Mouse (Mus musculus) heart, embryonic 11.5 days (tissue): ENCODE results near the gene Neu2. TPM values are rescaled to one million over a fixed set of nuclear protein-coding genes. Genes with fewer than 3 reads are reported as not detected.

Experiments used
- ATAC-seq: fragments of 200-750 bp; cut with Nextera tagmentation; replicated peaks from 2 replicates; pipeline ENCODE4 v1.8.0; 2017; ENCODE audit warnings: moderate library complexity; ENCODE audit not compliant: insufficient number of reproducible peaks, low FRiP score, low TSS enrichment
- H3K27ac ChIP-seq: fragments of 300-500 bp; sonication (generic); 2 replicates; pipeline ENCODE4 v1.5.1; 2014; ENCODE audit warnings: mild to moderate bottlenecking, low read depth, low read length
- H3K27me3 ChIP-seq: fragments of 300-500 bp; sonication (generic); 2 replicates; pipeline ENCODE4 v1.6.1; 2014; ENCODE audit warnings: mild to moderate bottlenecking, low read length, mixed read lengths; ENCODE audit not compliant: control insufficient read depth, insufficient read depth
- H3K36me3 ChIP-seq: fragments of 300-500 bp; sonication (generic); 2 replicates; pipeline ENCODE4 v1.6.1; 2014; ENCODE audit warnings: mild to moderate bottlenecking, low read length, moderate library complexity, mixed read lengths; ENCODE audit not compliant: control insufficient read depth, insufficient read depth
- H3K4me1 ChIP-seq: fragments of 300-500 bp; sonication (generic); 2 replicates; pipeline ENCODE4 v1.6.1; 2014; ENCODE audit warnings: low read length; ENCODE audit not compliant: control insufficient read depth, insufficient read depth
- H3K4me2 ChIP-seq: fragments of 300-500 bp; sonication (generic); 2 replicates; pipeline ENCODE4 v1.6.1; 2014; ENCODE audit warnings: mild to moderate bottlenecking, moderate library complexity
- H3K4me3 ChIP-seq: fragments of 300-500 bp; sonication (generic); 2 replicates; pipeline ENCODE4 v1.5.1; 2014; ENCODE audit warnings: low read depth, low read length
- H3K9ac ChIP-seq: fragments of 300-500 bp; sonication (generic); 2 replicates; pipeline ENCODE4 v1.6.1; 2014; ENCODE audit warnings: mild to moderate bottlenecking, low read depth, low read length, moderate library complexity
- H3K9me3 ChIP-seq: fragments of 300-500 bp; sonication (generic); replicated peaks from 2 replicates; pipeline ENCODE4 v1.6.1; 2016; ENCODE audit warnings: low read length; ENCODE audit not compliant: control insufficient read depth
- WGBS: fragments of 180-500 bp; shearing (Covaris S2); extraction: QIAGEN DNeasy Blood & Tissue Kit; methylation state at CpG from one replicate; pipeline ENCODE4 v1.1.7; 2014; ENCODE audit not compliant: insufficient replicate concordance; 5-methylcytosine and 5-hydroxymethylcytosine counted together
- polyA plus RNA-seq: library from polyadenylated mRNA; unstranded; fragments of >200 nt; fragmentation: Nextera tagmentation; extraction: Ambion mirVana; gene quantifications from 2 replicates; pipeline ENCODE4 v1.2.1, GENCODE M21; 2014

The Neu2 gene
- polyA plus RNA-seq, 1 experiment from 2014 or later, result not detected

DNA sequence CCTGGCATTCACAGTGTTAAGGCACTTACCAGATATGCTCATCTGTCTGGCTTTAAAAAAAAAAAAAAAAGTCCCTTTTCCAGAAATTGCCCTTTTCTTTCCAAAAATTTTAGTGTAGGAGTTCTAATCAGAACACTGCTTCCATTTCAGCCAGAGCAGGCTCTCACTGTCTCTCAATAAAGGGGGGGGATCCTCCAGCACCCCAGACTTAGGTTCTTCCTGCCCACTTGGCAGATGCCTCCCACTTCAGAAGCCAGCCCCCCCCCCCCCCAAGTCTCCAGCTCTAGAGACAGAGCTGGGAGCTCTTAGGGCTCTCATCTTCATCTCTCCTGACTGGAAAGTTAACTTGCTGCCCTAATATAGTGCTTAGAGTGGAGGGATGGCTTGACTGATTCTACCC, 10.8 kb downstream of the Neu2 start:
- no peak overlapping the region for H3K27ac ChIP-seq
- H3K9me3 ChIP-seq, result no peaks in the 10 kb centered on the region
- no peaks in the 10 kb centered on the region for H3K36me3 ChIP-seq
- H3K9ac ChIP-seq, result no peak overlapping the region
- H3K4me3 ChIP-seq, result no peak overlapping the region
- H3K27me3 ChIP-seq, result no peaks in the 10 kb centered on the region
- H3K4me2 ChIP-seq, result peak overlapping the region; percentile 25; the same call in 1 of the 2 replicates
- no peaks in the 10 kb centered on the region for H3K4me1 ChIP-seq
- no peak for ATAC-seq

GRCm38 (mm10) chr1:87521523-87521922, 11.8 kb downstream of the Neu2 start:
- no peaks in the 10 kb centered on the region for H3K4me1 ChIP-seq
- no peak for ATAC-seq
- WGBS, result 55% methylated on average over 1 of the region's 1 CpGs
- no peak overlapping the region for H3K27ac ChIP-seq
- H3K9me3 ChIP-seq, result no peaks in the 10 kb centered on the region
- no peak overlapping the region for H3K4me2 ChIP-seq
- no peaks in the 10 kb centered on the region for H3K27me3 ChIP-seq
- no peak overlapping the region for H3K9ac ChIP-seq
- no peak overlapping the region for H3K4me3 ChIP-seq
- H3K36me3 ChIP-seq, result no peaks in the 10 kb centered on the region

GRCm38 (mm10) chr1:87525041-87525440, 15.4 kb downstream of the Neu2 start:
- H3K4me2 ChIP-seq, result no peak overlapping the region
- no peak for ATAC-seq
- H3K4me1 ChIP-seq, result no peaks in the 10 kb centered on the region
- no peak overlapping the region for H3K27ac ChIP-seq
- H3K27me3 ChIP-seq, result no peaks in the 10 kb centered on the region
- no peak overlapping the region for H3K9ac ChIP-seq
- no peaks in the 10 kb centered on the region for H3K36me3 ChIP-seq
- no peaks in the 10 kb centered on the region for H3K9me3 ChIP-seq
- H3K4me3 ChIP-seq, result no peak overlapping the region
- WGBS, result 83% methylated on average over 7 of the region's 7 CpGs

GRCm38 (mm10) chr1:87527191-87527590, 17.5 kb downstream of the Neu2 start:
- no peak overlapping the region for H3K27ac ChIP-seq
- H3K4me2 ChIP-seq, result no peak overlapping the region
- no peaks in the 10 kb centered on the region for H3K4me1 ChIP-seq
- no peaks in the 10 kb centered on the region for H3K9me3 ChIP-seq
- H3K27me3 ChIP-seq, result no peaks in the 10 kb centered on the region
- no peaks in the 10 kb centered on the region for H3K36me3 ChIP-seq
- WGBS, result 80% methylated on average over 9 of the region's 9 CpGs
- no peak overlapping the region for H3K4me3 ChIP-seq
- ATAC-seq, result no peak
- no peak overlapping the region for H3K9ac ChIP-seq

GRCm38 (mm10) chr1:87532346-87532745, 22.7 kb downstream of the Neu2 start:
- H3K4me1 ChIP-seq, result no peaks in the 10 kb centered on the region
- H3K9me3 ChIP-seq, result no peaks in the 10 kb centered on the region
- H3K4me3 ChIP-seq, result no peak overlapping the region
- ATAC-seq, result no peak
- H3K27ac ChIP-seq, result no peak overlapping the region
- H3K4me2 ChIP-seq, result no peak overlapping the region
- no peak overlapping the region for H3K9ac ChIP-seq
- H3K36me3 ChIP-seq, result no peaks in the 10 kb centered on the region
- WGBS, result 50% methylated on average over 4 of the region's 4 CpGs
- no peaks in the 10 kb centered on the region for H3K27me3 ChIP-seq

DNA sequence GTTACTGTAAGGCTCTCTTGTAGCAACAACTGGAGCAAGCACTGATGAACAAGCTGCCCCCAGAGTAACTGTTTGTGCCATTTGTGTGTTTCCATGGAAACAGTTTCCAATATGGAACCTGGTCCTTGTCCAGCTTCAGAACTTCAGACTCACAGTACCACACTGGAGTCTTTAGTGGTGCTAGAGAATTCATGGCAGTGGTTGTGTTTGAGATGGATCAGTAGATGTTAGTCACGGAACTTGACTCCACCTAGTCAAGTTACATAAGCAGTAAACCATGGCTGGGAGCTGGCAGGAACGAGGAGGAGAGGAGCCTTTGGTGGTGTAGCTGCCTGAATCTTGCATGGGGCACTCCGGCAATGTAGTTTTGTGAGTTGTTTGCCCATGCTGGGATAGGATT, 24.4 kb downstream of the Neu2 start:
- no peak overlapping the region for H3K4me3 ChIP-seq
- no peaks in the 10 kb centered on the region for H3K27me3 ChIP-seq
- no peak overlapping the region for H3K27ac ChIP-seq
- H3K9me3 ChIP-seq, result no peaks in the 10 kb centered on the region
- H3K9ac ChIP-seq, result no peak overlapping the region
- H3K4me1 ChIP-seq, result no peaks in the 10 kb centered on the region
- no peak overlapping the region for H3K4me2 ChIP-seq
- H3K36me3 ChIP-seq, result no peaks in the 10 kb centered on the region
- 74% methylated on average over 3 of the region's 3 CpGs for WGBS
- no peak for ATAC-seq

DNA sequence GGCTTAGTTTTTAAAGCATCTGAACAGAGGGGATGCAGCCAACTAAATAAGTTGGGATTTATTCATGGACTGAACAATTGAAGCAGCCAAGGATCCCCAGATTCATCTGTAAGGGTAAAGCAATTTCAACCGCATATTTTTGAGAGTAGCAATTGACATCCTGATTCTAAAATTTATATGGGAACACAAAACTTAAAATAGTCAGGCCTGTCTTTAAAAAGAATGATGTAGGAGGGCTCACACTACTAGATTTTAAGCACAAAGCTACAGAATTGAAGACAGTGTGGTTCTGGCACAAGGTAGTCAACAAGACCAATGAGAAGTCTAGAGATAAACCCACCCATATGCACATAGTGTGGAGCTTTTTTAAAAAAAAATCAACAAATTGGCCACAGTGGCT, 27.3 kb downstream of the Neu2 start:
- 87% methylated on average over 1 of the region's 1 CpGs for WGBS
- H3K36me3 ChIP-seq, result no peaks in the 10 kb centered on the region
- no peak overlapping the region for H3K4me3 ChIP-seq
- no peaks in the 10 kb centered on the region for H3K4me1 ChIP-seq
- no peak overlapping the region for H3K9ac ChIP-seq
- no peak overlapping the region for H3K27ac ChIP-seq
- H3K27me3 ChIP-seq, result no peaks in the 10 kb centered on the region
- H3K9me3 ChIP-seq, result no peaks in the 10 kb centered on the region
- no peak for ATAC-seq
- H3K4me2 ChIP-seq, result no peak overlapping the region

DNA sequence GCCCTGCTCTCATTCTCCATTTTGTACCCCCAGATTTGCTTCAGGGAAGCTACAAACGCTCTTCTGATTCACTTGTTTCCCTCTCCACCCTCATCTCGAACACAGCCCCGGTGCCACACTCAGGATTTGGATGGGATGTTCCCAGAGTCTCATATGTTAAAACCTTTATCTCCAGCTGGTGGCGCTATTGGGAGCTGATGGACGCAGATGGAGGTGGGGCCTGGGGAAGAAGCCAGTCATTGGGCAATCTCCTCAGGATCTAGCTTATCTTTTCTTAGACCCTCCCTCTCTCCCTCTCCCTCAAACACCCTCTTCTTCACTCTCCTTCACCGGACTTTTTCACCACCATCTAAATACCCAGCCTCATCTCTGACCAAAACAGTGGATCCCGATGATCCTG, 31.9 kb downstream of the Neu2 start:
- 25% methylated on average over 7 of the region's 7 CpGs for WGBS
- Histone ChIP-seq H3K4me1 (no peaks in the 10 kb centered on the region), H3K4me2 (peak overlapping the region; percentile 24; the same call in 1 of the 2 replicates), H3K36me3 (no peaks in the 10 kb centered on the region), H3K4me3 (no peak overlapping the region), H3K27ac (no peak overlapping the region), H3K27me3 (no peaks in the 10 kb centered on the region), H3K9ac (no peak overlapping the region), H3K9me3 (no peaks in the 10 kb centered on the region)
- ATAC-seq, result no peak

DNA sequence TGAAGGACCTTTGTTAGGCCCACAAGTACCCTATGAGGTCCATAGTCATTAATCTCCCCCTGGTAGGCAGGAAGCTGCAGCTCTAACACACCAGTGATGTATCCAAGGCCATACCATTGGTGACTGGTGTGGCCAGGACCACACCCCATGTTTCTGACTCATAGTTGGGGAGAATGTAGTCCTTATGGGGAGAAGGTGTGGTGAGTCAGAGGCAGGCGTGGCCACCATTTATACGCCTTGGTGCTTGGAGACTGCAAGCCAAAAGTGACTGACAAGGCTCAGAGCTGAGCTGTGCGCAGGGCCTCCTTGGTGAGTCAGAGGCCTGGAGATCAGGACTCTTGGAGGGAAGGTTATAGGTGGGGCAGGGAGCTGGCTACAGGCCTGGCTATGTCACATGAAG, 41.3 kb downstream of the Neu2 start:
- Histone ChIP-seq H3K4me3 (no peak overlapping the region), H3K4me1 (no peaks in the 10 kb centered on the region), H3K36me3 (no peaks in the 10 kb centered on the region), H3K9me3 (no peaks in the 10 kb centered on the region), H3K4me2 (no peak overlapping the region), H3K27me3 (no peaks in the 10 kb centered on the region), H3K27ac (no peak overlapping the region), H3K9ac (no peak overlapping the region)
- ATAC-seq, result no peak
- WGBS, result 77% methylated on average over 3 of the region's 3 CpGs
